Mouse (Mus musculus) myocyte (in vitro differentiated cells): Measurements from ENCODE around the gene Slc12a7. TPM values are rescaled to one million over a fixed set of nuclear protein-coding genes. Genes with fewer than 3 reads are reported as not detected.

Experiments
- H3K27me3 ChIP-seq: one replicate; pipeline ENCODE4 v1.6.1; 2011; ENCODE audit not compliant: control insufficient read depth, insufficient read depth, insufficient read length
- H3K36me3 ChIP-seq: one replicate; pipeline ENCODE4 v1.6.1; 2011; ENCODE audit not compliant: control insufficient read depth, insufficient read depth
- H3K4me2 ChIP-seq: one replicate; pipeline ENCODE4 v1.6.1; 2011; ENCODE audit warnings: low read depth, control low read depth
- H3K4me3 ChIP-seq: one replicate; pipeline ENCODE4 v1.5.1; 2011; ENCODE audit warnings: mild to moderate bottlenecking, control low read depth, moderate library complexity
- H3K79me2 ChIP-seq: one replicate; pipeline ENCODE4 v1.6.1; 2011; ENCODE audit not compliant: control insufficient read depth, insufficient read depth
- H3ac ChIP-seq: one replicate; pipeline ENCODE4 v1.6.1; 2011; ENCODE audit not compliant: control insufficient read depth, insufficient read length
- CEBPB ChIP-seq: IDR thresholded peaks from 2 replicates; pipeline ENCODE4 v1.6.1; 2011; ENCODE audit warnings: mild to moderate bottlenecking, moderate library complexity; ENCODE audit not compliant: poor library complexity, insufficient read depth, severe bottlenecking
- E2F4 ChIP-seq: IDR thresholded peaks from one replicate; pipeline ENCODE4 v1.6.1; 2011; ENCODE audit warnings: mild to moderate bottlenecking, control low read depth, moderate library complexity; ENCODE audit not compliant: insufficient read depth
- MAX ChIP-seq: IDR thresholded peaks from one replicate; pipeline ENCODE4 v1.6.1; 2011; ENCODE audit warnings: low read depth, mild to moderate bottlenecking, control low read depth
- MYOD1 ChIP-seq, 3 experiments: IDR thresholded peaks; one replicate each; pipeline ENCODE4 v1.6.1; 2011; ENCODE audit warnings: control low read depth in 2 of 3, low read depth in 2 of 3, mild to moderate bottlenecking in 2 of 3, moderate library complexity in 1 of 3; ENCODE audit not compliant: insufficient read length in 2 of 3, control insufficient read depth in 1 of 3
- MYOG ChIP-seq, 3 experiments: IDR thresholded peaks; one replicate each; pipeline ENCODE4 v1.6.1; 2011; ENCODE audit warnings: control low read depth in 2 of 3, low read depth in 2 of 3, mild to moderate bottlenecking in 2 of 3; ENCODE audit not compliant: insufficient read length in 2 of 3, control insufficient read depth in 1 of 3, insufficient read depth in 1 of 3
- POLR2A ChIP-seq: IDR thresholded peaks from one replicate; pipeline ENCODE4 v1.6.1; 2011; ENCODE audit warnings: low read depth, mild to moderate bottlenecking, control low read depth, moderate library complexity; ENCODE audit not compliant: insufficient read length
- POLR2AphosphoS2 ChIP-seq: IDR thresholded peaks from one replicate; pipeline ENCODE4 v1.6.1; 2011; ENCODE audit warnings: low read depth, control low read depth; ENCODE audit not compliant: insufficient read length
- REST ChIP-seq: IDR thresholded peaks from one replicate; pipeline ENCODE4 v1.6.1; 2011; ENCODE audit warnings: mild to moderate bottlenecking, control low read depth, moderate library complexity; ENCODE audit not compliant: insufficient read depth, insufficient read length
- SRF ChIP-seq: IDR thresholded peaks from one replicate; pipeline ENCODE4 v1.6.1; 2011; ENCODE audit warnings: low read depth; ENCODE audit not compliant: control insufficient read depth, insufficient read length
- TCF12 ChIP-seq: IDR thresholded peaks from one replicate; pipeline ENCODE4 v1.6.1; 2011; ENCODE audit warnings: mild to moderate bottlenecking, control low read depth; ENCODE audit not compliant: poor library complexity, insufficient read depth, severe bottlenecking
- TCF3 ChIP-seq: IDR thresholded peaks from one replicate; pipeline ENCODE4 v1.6.1; 2011; ENCODE audit warnings: low read depth, control low read depth; ENCODE audit not compliant: insufficient read length
- USF1 ChIP-seq: IDR thresholded peaks from one replicate; pipeline ENCODE4 v1.6.1; 2011; ENCODE audit warnings: low read depth, mild to moderate bottlenecking, control low read depth, moderate library complexity
- polyA plus RNA-seq: library from polyadenylated mRNA; unstranded; fragments of >200 nt; fragmentation: generic; extraction: Trizol; gene quantifications from one replicate; pipeline ENCODE4 v1.2.1, GENCODE M21; 2012; ENCODE audit warnings: missing spikeins

The Slc12a7 gene
- polyA plus RNA-seq, 1 experiment = 25.7 TPM

GRCm38 (mm10) chr13:73799110-73799509 is 66.2 kb downstream of the Slc12a7 start:
- H3K4me3 ChIP-seq = no peak overlapping the region

GRCm38 (mm10) chr13:73803450-73804178 is 70.7 kb downstream of the Slc12a7 start:
- TF ChIP-seq MYOD1 (IDR thresholded peaks at IDR 0.05; ENCODE audit: control insufficient read depth in 1 of 3, insufficient read length in 2 of 3, low read depth in 2 of 3) = peak; percentile 64 to 98 (median 89)
- peak; percentile 88 to 97 (median 91) for TF ChIP-seq MYOG (IDR thresholded peaks at IDR 0.05; ENCODE audit: control insufficient read depth in 1 of 3, insufficient read depth in 1 of 3, insufficient read length in 2 of 3, low read depth in 2 of 3)
- peak; percentile 48 for TF ChIP-seq TCF3
- TF ChIP-seq SRF = no peak
- TF ChIP-seq CEBPB = no peak
- TF ChIP-seq TCF12 = peak; percentile 59
- H3ac ChIP-seq = no peak overlapping the region
- no peaks in the 10 kb centered on the region for H3K36me3 ChIP-seq
- no peaks in the 10 kb centered on the region for H3K79me2 ChIP-seq
- H3K27me3 ChIP-seq = no peaks in the 10 kb centered on the region
- H3K4me2 ChIP-seq = peak overlapping the region; percentile 68
- H3K4me3 ChIP-seq = no peak overlapping the region

More at GRCm38 (mm10) chr13:73799110-73799509, 66.2 kb downstream of the Slc12a7 start:
- no peak for TF ChIP-seq USF1
- no peak for TF ChIP-seq MAX
- no peak for TF ChIP-seq POLR2AphosphoS2
- TF ChIP-seq REST = no peak
- TF ChIP-seq E2F4 = no peak
- TF ChIP-seq TCF3 = no peak
- TF ChIP-seq SRF = no peak
- no peak for TF ChIP-seq MYOD1 (IDR thresholded peaks at IDR 0.05; ENCODE audit: control insufficient read depth in 1 of 3, insufficient read length in 2 of 3, low read depth in 2 of 3)
- TF ChIP-seq TCF12 = no peak
- TF ChIP-seq MYOG (IDR thresholded peaks at IDR 0.05; ENCODE audit: control insufficient read depth in 1 of 3, insufficient read depth in 1 of 3, insufficient read length in 2 of 3, low read depth in 2 of 3) = no peak
- no peak for TF ChIP-seq CEBPB
- no peak for TF ChIP-seq POLR2A
- Histone ChIP-seq H3K79me2 (no peaks in the 10 kb centered on the region), H3K27me3 (no peaks in the 10 kb centered on the region), H3K4me2 (no peak overlapping the region), H3ac (no peak overlapping the region), H3K36me3 (peaks cover 14% of the 10 kb centered on the region)

- Histone ChIP-seq H3ac (no peak overlapping the region), H3K27me3 (no peaks in the 10 kb centered on the region), H3K4me2 (no peak overlapping the region), H3K79me2 (no peaks in the 10 kb centered on the region), H3K36me3 (no peaks in the 10 kb centered on the region), H3K4me3 (no peak overlapping the region)
- TF ChIP-seq MYOD1 (IDR thresholded peaks at IDR 0.05; ENCODE audit: control insufficient read depth in 1 of 3, insufficient read length in 2 of 3, low read depth in 2 of 3) = peak in 2 of 3 experiments; percentile 74 to 96
- TF ChIP-seq MAX = no peak
- peak in 1 of 3 experiments; percentile 42 for TF ChIP-seq MYOG (IDR thresholded peaks at IDR 0.05; ENCODE audit: control insufficient read depth in 1 of 3, insufficient read depth in 1 of 3, insufficient read length in 2 of 3, low read depth in 2 of 3)
- TF ChIP-seq POLR2AphosphoS2 = peak; percentile 7
- peak; percentile 24 for TF ChIP-seq POLR2A
These were observed 72.0 kb downstream of the Slc12a7 start for GRCm38 (mm10) chr13:73804914-73805313.

GRCm38 (mm10) chr13:73812936-73813335 is 80.0 kb downstream of the Slc12a7 start:
- Histone ChIP-seq H3K79me2 (no peaks in the 10 kb centered on the region), H3K4me2 (no peak overlapping the region), H3K4me3 (no peak overlapping the region), H3ac (no peak overlapping the region), H3K36me3 (peaks cover 3% of the 10 kb centered on the region), H3K27me3 (no peaks in the 10 kb centered on the region)
- TF ChIP-seq POLR2AphosphoS2 (no peak), MAX (no peak), USF1 (no peak), TCF12 (no peak), MYOG (IDR thresholded peaks at IDR 0.05; ENCODE audit: control insufficient read depth in 1 of 3, insufficient read depth in 1 of 3, insufficient read length in 2 of 3, low read depth in 2 of 3) (no peak)

GRCm38 (mm10) chr13:73814181-73814580 is 81.3 kb downstream of the Slc12a7 start:
- no peak overlapping the region for H3ac ChIP-seq
- H3K79me2 ChIP-seq = no peaks in the 10 kb centered on the region
- H3K4me2 ChIP-seq = no peak overlapping the region
- H3K27me3 ChIP-seq = no peaks in the 10 kb centered on the region
- TF ChIP-seq SRF (no peak), MYOG (IDR thresholded peaks at IDR 0.05; ENCODE audit: control insufficient read depth in 1 of 3, insufficient read depth in 1 of 3, insufficient read length in 2 of 3, low read depth in 2 of 3) (no peak), POLR2A (no peak), MAX (no peak), CEBPB (no peak), TCF3 (no peak), MYOD1 (IDR thresholded peaks at IDR 0.05; ENCODE audit: control insufficient read depth in 1 of 3, insufficient read length in 2 of 3, low read depth in 2 of 3) (no peak), USF1 (no peak), REST (no peak), E2F4 (no peak), POLR2AphosphoS2 (no peak), TCF12 (no peak)
- no peak overlapping the region for H3K4me3 ChIP-seq
- H3K36me3 ChIP-seq = peaks cover 3% of the 10 kb centered on the region
